Mouse (Mus musculus) liver, adult 2 months (tissue): ENCODE measurements at regions not wholly inside any gene's neighbourhood (a gene's known extent, or its start where the extent isn't known, plus 50 kb on each side); places are given as distances from the start of the nearest gene placed in this dataset.

Experiments used
- CTCF ChIP-seq: fragments of 200-500 bp; IDR thresholded peaks from 2 replicates; pipeline ENCODE4 v1.5.1; 2011; ENCODE audit warnings: low read depth, low read length, control low read depth
- POLR2A ChIP-seq: fragments of 200-500 bp; IDR thresholded peaks from 2 replicates; pipeline ENCODE4 v1.6.1; 2011; ENCODE audit warnings: low read length, control low read depth; ENCODE audit not compliant: insufficient read depth; ENCODE audit errors: extremely low read depth

DNA sequence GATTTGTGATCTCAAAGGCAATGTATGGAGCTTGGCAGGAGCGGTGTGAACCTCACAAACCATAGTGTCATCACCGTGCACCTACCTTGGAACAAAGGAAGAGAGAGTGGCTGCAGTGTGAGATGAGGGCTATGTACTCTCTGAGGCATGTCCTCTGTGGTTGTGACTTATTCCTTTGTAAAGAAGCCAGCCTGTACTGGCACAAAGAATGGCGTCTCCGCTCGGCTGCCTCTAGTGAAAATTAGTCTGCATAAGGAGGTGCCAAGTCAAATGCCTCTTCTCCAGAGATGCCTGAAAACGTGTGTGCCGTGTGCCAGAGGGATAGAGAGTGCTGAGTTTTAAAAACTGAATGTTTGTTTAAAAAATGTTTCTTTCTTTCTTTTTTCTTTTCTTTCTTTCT is 444.0 kb upstream of the Frg1 start:
- TF ChIP-seq CTCF (no peak), POLR2A (no peak)
